Mouse (Mus musculus) liver, adult (tissue): Measurements from ENCODE around the gene Cc2d1b.

Experiments used
- GATA4 ChIP-seq: IDR thresholded peaks from 2 replicates; pipeline ENCODE4 v1.6.1; 2014; ENCODE audit warnings: mild to moderate bottlenecking, low read length; ENCODE audit not compliant: insufficient replicate concordance

Gene Cc2d1b

DNA sequence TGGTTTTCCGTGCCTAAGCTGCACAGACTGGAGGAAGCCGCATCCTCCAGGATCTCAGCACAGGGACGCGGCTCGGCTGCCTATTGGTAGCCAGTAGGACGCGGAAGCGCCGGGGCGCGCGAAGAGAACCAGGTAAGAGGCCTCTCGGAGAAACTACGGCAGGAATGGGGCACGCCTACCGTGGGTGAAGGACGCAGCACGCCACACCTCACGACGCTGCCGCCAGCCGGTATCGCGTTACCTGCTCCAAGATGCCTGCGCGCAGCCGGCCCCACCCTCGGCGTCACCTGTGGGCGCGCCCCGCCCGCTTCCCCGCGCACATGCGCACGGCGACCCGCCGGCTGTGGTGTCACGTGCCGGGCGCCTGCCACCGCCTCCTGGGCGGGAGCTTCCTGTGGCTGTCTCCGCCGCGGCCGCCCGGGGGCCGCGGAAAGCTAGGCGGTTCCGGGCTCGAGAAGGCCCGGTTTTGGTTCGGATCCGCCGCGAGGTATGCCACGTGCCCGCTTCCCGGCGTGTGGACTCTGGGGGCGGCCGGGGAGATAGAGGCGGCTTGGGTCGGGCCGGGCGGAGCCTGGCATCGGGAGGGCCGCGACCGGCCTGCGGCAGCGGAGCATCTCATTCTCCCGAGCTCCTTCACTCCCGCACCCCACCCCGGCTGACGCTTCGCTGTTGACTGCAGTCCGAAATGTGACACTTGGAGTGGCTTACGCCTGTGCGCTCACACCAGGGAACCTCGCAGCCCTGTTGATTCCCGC, at the start of gene Cc2d1b:
Gene Cc2d1b, plus strand, starts transcription at position 354 of the 755 bp plus-strand sequence.
- TF ChIP-seq GATA4 = peak; percentile 16; the same call in 1 of the 2 replicates

- no peak for TF ChIP-seq GATA4
Measured at GRCm38 (mm10) chr4:108572644-108573043, 47.1 kb upstream of the Cc2d1b start.

DNA sequence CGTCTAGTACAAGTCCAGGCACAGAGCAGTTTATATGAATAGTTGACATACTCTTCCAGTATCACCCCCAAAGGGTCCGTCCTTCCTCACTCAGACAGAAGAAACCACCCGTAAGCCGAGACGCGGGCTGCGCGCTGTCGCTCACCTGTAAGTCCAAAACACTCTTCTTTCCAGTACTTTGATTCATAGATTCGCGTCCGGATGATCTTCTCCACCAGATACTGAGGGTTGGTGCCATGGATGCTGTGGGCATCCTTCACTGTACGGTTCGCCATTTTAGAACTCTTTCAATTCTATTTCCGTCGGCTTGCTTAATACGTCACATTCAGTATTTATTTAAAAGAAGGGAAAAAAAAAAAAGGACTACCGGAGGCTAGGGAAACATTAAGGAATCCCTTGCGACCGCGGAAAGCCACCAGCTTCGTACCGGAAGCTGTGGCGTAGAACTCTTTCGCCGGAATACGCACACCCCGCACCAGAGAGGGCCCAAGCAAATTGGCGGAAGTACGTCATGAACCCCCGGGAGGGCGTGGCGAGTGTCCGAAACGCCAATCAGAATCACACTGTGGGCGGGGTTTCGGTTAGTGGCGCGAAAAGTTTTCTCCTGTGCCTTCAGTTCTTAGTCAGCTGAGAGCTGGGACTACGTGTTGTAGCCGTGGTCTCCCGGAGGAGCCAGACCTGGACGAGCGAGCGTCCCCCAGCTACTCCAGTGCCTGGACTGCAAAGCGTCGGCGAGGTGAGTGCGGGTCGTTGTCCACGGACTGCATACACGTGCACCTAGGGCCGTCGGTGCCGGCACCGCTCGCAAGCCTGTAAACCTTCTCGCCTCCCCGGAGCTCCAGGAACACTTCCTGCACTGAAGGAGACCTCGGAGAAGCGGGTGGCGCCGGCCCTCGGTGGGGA, 40.6 kb upstream of the Cc2d1b start, which contains the start of the genes Prpf38a and Orc1:
Gene Prpf38a, minus strand, starts transcription at position 497 of the 903 bp plus-strand sequence.
Gene Orc1, plus strand, starts transcription at position 584 of the 903 bp plus-strand sequence.
- TF ChIP-seq GATA4 = no peak

- TF ChIP-seq GATA4 = no peak
Measured at GRCm38 (mm10) chr4:108579743-108580411, 39.9 kb upstream of the Cc2d1b start.

GRCm38 (mm10) chr4:108593376-108593775, 26.4 kb upstream of the Cc2d1b start:
- no peak for TF ChIP-seq GATA4

GRCm38 (mm10) chr4:108595785-108596184, 24.0 kb upstream of the Cc2d1b start:
- no peak for TF ChIP-seq GATA4

DNA sequence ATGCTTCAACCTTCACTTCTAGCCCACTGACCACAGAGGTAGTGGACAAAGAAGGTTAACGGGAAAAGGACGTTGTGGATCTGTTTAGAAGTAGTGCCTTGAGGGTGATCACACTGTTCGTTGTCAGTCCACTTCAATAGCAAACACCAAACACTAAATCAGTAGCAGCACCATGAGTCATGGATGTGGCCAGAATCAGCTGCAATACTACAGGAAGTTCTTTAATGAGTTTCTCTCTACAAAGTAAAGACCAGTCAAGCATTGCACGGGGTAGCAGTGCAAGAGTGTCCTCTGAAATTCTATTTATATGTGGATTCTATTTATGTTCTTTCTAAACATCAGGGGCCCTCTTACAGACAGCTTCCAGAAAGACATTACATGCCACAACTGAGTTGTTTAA, 21.4 kb upstream of the Cc2d1b start:
- no peak for TF ChIP-seq GATA4

DNA sequence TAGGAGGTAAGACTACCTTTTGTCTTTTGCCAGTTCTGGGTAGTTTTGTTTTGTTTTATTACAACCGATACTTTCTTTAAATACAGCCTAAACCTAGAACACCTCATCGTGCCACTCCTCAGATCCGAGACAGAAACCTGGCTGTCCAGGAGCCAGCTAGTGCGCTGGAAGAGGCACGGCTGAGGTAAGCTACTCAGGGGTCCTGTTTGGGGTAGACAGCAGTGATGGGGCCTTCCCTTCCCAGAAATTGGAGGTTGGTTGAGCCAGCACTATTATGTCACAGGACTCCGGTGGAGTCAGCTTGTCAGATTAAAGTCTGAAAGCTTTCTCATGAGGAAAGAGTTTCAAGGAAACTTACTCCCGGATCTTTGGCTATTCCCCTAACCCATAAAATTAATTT, 17.9 kb upstream of the Cc2d1b start:
- no peak for TF ChIP-seq GATA4

DNA sequence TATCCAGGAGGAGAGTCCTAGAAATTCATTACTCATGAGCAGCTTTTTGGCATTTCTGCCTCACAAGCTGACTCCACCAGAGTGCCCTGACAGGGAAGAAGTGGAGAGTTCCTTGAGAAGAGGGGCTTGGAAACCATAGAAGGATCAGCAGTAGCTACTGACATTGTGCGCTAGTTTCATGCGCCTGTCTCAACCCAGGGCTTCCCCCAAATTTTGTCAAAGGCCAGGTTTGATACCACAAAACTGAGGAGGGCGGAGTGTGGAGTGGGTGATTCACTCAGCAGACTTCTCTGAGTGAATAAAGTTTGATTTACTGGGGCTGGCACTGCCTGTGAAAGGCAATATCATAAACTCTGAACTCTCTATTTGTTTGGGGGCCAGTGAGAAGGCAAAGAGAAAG, 11.1 kb upstream of the Cc2d1b start:
- no peak for TF ChIP-seq GATA4

DNA sequence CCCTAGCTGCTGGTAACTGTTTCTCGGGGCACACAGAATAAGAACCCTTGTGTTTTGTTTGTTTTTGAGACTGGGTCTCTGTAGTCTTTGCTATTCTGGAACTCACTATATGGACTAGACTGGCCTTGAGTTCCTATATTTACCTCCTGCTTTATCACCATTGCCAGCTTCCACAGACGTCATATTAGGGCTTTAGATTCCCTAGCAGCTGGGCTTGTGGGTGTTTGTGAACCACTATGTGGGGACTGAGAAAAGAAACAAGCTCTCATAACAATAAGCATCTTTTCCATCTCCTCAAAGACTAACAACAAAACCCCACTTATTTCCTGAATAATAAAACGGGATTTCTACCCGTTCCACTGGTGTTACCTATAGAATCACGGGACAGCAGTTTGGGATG, 8.8 kb upstream of the Cc2d1b start:
- TF ChIP-seq GATA4 = no peak

- TF ChIP-seq GATA4 = no peak
Measured at GRCm38 (mm10) chr4:108618586-108618985, 1.2 kb upstream of the Cc2d1b start.

DNA sequence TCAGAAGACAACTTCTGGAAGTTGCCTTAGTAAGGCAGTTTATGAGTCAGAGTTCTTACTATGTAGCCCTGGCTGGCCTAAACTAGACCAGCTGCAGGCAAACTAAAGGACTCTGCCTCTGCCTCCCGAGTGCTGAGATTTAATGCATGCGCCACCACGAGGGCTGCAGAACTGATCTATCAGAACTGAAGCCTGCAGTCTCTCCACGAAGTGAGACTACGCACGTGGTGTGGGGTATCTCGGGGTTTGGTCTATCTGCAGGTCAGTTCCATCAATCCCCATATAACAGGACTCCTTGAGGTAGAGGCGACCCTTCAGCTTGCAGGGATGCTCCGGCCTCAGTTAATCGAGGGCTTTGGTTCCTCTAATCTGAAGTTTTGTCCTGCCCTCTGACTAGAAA, 575 bp upstream of the Cc2d1b start:
- no peak for TF ChIP-seq GATA4

DNA sequence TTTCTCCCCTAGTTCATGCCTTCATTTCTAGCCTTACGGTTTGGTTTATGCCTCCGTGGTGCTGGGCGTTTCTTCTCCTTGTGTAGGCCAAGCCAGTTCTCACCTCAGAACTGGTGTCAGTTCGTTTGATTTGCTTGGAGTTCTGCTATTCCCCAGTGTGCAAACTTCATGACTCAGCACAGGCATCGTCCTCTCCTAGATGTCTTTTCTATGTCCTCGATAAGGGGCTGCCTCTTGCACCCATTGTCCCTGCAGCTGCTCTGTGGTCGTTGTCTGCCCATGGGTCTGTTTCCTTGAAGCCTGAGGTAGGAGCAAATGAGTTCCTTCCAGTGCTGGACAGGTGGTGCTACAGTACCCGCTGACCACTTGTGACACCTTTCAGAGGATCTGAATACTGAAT, 796 bp downstream of the Cc2d1b start:
- TF ChIP-seq GATA4 = no peak

- no peak for TF ChIP-seq GATA4
Measured at GRCm38 (mm10) chr4:108621504-108621903, 1.8 kb downstream of the Cc2d1b start.

- no peak for TF ChIP-seq GATA4
Measured at GRCm38 (mm10) chr4:108627066-108627465, 7.3 kb downstream of the Cc2d1b start.
